ENCODE assay signal across 11 mouse cellular contexts in the genomic region with DNA sequence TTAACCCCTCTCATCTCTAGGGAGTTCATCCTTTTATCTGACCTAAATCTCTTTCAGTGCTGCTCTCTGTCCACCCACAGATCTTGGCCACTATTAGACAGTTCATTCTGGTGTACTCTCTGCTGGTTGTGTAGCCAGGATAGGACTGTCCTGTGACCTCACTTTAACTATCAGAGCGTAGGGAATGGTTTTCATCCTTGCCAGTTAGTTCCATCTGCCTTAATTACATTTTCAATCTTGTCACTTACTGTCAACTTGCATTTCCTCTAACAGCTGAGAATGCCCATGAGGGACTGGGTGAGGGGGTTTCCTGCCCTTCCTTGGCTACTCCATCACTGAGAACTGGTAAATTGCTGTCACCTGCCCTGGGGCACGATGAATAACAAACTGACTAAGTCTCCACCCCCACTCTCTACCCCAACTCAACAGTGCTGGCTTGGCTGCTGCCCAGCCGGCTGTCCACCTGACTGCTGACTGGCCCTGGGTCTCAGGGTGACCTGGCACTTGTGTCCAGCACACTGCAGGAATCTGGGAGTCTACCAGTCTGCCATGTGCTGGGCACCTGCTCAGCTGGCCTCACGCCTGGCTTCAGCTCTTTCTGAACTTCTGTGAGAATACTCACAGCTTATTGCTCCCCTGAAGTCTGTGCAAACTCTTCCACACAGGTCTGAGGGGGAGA. TPM values are rescaled to one million over a fixed set of nuclear protein-coding genes. Genes with fewer than 3 reads are reported as not detected.
DNase-seq lines count a peak whose midpoint lies in the region; ATAC-seq lines count a peak whose summit lies in the region.
"Had no signal": no experiment of that assay in that cellular context is flagged by ENCODE, and none has a peak within 500 bp of the region (broad histone marks: within the 10 kb centered on the region; RNA-seq: fewer than 3 reads in every experiment).

No protein-coding gene starts in this region.

- no peak for DNase-seq in hindbrain, embryonic 11.5 days (ENCODE audit: low spot score)
- DNase-seq in 3T3-L1 (ENCODE audit: low read depth, low spot score), result peak; percentile 44
- no peak for DNase-seq in urinary bladder, postnatal 10 days (ENCODE audit: low spot score)
- no peak for DNase-seq in spleen, adult 18-20 months
- DNase-seq in ovary, adult 18-20 months (ENCODE audit: low spot score), result no peak

- no peaks in the 10 kb centered on the region for H3K27me3 ChIP-seq in hindbrain, embryonic 16.5 days (replicated peaks; ENCODE audit: control insufficient read depth, insufficient read depth, low read length)
- no peaks in the 10 kb centered on the region for H3K27me3 ChIP-seq in hindbrain, embryonic 11.5 days (ENCODE audit: control insufficient read depth, insufficient read depth, low read length)
- H3K27me3 ChIP-seq in heart, embryonic 16.5 days (ENCODE audit: control insufficient read depth, insufficient read depth, low read length), result no peaks in the 10 kb centered on the region

- no peaks in the 10 kb centered on the region for H3K9me3 ChIP-seq in hindbrain, embryonic 16.5 days (ENCODE audit: control insufficient read depth, low read length)
- H3K9me3 ChIP-seq in hindbrain, embryonic 11.5 days (ENCODE audit: control insufficient read depth, low read length), result no peaks in the 10 kb centered on the region
- H3K9me3 ChIP-seq in heart, embryonic 16.5 days (replicated peaks; ENCODE audit: control insufficient read depth, low read length), result no peaks in the 10 kb centered on the region

- H3K4me1 ChIP-seq in hindbrain, embryonic 16.5 days (ENCODE audit: control insufficient read depth, insufficient read depth, low read depth, low read length), result no peaks in the 10 kb centered on the region
- no peaks in the 10 kb centered on the region for H3K4me1 ChIP-seq in hindbrain, embryonic 11.5 days (replicated peaks; ENCODE audit: control insufficient read depth, insufficient read depth, low read length)
- H3K4me1 ChIP-seq in heart, embryonic 16.5 days (ENCODE audit: control insufficient read depth, insufficient read depth, low read length), result 0 out of 2 replicates have a peak, but pooled peaks cover 5% of the 10 kb centered on the region

- ATAC-seq in hindbrain, embryonic 16.5 days, result peak; percentile 89
- no peak for ATAC-seq in hindbrain, embryonic 11.5 days (ENCODE audit: low FRiP score)
- peak; percentile 80 for ATAC-seq in cerebellum, adult (ENCODE audit: insufficient number of reproducible peaks, low FRiP score, low TSS enrichment)
- ATAC-seq in heart, embryonic 16.5 days (replicated peaks; ENCODE audit: extremely low read depth, insufficient read depth, low FRiP score), result peak; percentile 79; the same call in 1 of the 2 replicates

- no peak overlapping the region for H3K27ac ChIP-seq in hindbrain, embryonic 16.5 days (ENCODE audit: low read depth, low read length)
- H3K27ac ChIP-seq in hindbrain, embryonic 11.5 days (ENCODE audit: low read depth, low read length), result no peak overlapping the region
- H3K27ac ChIP-seq in heart, embryonic 16.5 days (ENCODE audit: low read length), result no peak overlapping the region

- 50% methylated on average over 4 of the region's 4 CpGs for WGBS in hindbrain, embryonic 16.5 days
- WGBS in hindbrain, embryonic 11.5 days, result 63% methylated on average over 4 of the region's 4 CpGs
- 43% methylated on average over 4 of the region's 4 CpGs for WGBS in heart, embryonic 16.5 days

- H3K36me3 ChIP-seq in hindbrain, embryonic 16.5 days (ENCODE audit: control insufficient read depth, insufficient read depth, low read length), result no peaks in the 10 kb centered on the region
- no peaks in the 10 kb centered on the region for H3K36me3 ChIP-seq in hindbrain, embryonic 11.5 days (ENCODE audit: control insufficient read depth, insufficient read depth, low read length)
- no peaks in the 10 kb centered on the region for H3K36me3 ChIP-seq in heart, embryonic 16.5 days (ENCODE audit: control insufficient read depth, insufficient read depth)

- H3K4me3 ChIP-seq in hindbrain, embryonic 16.5 days (ENCODE audit: low read length), result no peak overlapping the region
- H3K4me3 ChIP-seq in hindbrain, embryonic 11.5 days (ENCODE audit: low read depth, low read length), result no peak overlapping the region
- H3K4me3 ChIP-seq in heart, embryonic 16.5 days (ENCODE audit: low read length), result no peak overlapping the region

- H3K4me2 ChIP-seq in hindbrain, embryonic 16.5 days (ENCODE audit: low read length), result no peak overlapping the region
- H3K4me2 ChIP-seq in hindbrain, embryonic 11.5 days (replicated peaks; ENCODE audit: low read depth, low read length), result no peak overlapping the region
- H3K4me2 ChIP-seq in heart, embryonic 16.5 days (ENCODE audit: low read depth, low read length), result no peak overlapping the region

- H3K9ac ChIP-seq in hindbrain, embryonic 16.5 days (ENCODE audit: low read depth, low read length), result no peak overlapping the region
- no peak overlapping the region for H3K9ac ChIP-seq in hindbrain, embryonic 11.5 days (ENCODE audit: low read depth, low read length)
- H3K9ac ChIP-seq in heart, embryonic 16.5 days (ENCODE audit: low read length), result no peak overlapping the region

RNA-seq across cellular contexts. Expression of a gene that starts 39.9 kb away (rescaled TPM):
- polyA plus RNA-seq in hindbrain, embryonic 16.5 days (2015; fragmentation: Nextera tagmentation; extraction: Ambion mirVana), result not detected in 2 replicates
- polyA plus RNA-seq in hindbrain, embryonic 11.5 days (2014; fragmentation: Nextera tagmentation; extraction: Ambion mirVana), result not detected in 2 replicates
- polyA plus RNA-seq in heart, embryonic 16.5 days (2015; fragmentation: Nextera tagmentation; extraction: Ambion mirVana), result not detected in 2 replicates
- polyA plus RNA-seq: heart, embryonic 14.5 days; lung, embryonic 16.5 days; neural tube, embryonic 11.5 days had no signal
